Mouse (Mus musculus): ENCODE results near the gene Olfr693.
"Not testable (repeated sequence)": the region's sequence is repeated elsewhere in the genome, so short reads cannot be mapped to it uniquely, and the experiment has no call there.

Gene Olfr693

GRCm38 (mm10) chr7:106680484-106680883, at the start of gene Olfr693:
Olfr693 (minus strand) TSS chr7:106680584.
- no peak for DNase-seq (ENCODE audit: low spot score in 2 of 2)

- DNase-seq (ENCODE audit: low spot score in 2 of 2), result not testable (repeated sequence)
Observed at GRCm38 (mm10) chr7:106725654-106726053, 45.3 kb upstream of the Olfr693 start.

DNA sequence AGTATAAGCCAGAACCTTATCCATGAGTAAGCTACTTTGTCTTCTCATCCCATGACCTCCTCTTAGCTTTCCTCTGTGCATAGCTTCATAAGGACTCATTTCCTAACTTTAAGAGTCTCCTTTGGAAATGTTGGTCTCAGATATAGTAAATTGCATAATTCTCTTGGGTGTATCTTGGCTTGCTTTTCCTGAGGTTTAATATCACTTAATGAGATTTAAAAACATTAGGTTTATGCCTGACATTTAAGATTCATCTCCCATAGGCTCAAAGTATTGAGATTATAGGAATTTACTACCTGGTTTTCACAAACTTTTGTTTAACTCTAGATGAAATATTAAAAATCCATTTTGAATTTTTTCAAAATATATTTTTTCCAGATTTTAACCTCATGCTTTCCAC, 35.9 kb upstream of the Olfr693 start, which contains the start of gene Olfr695:
TSS of gene Olfr695 (minus strand) at position 101 of the 400 bp plus-strand sequence.
- no peak for DNase-seq (ENCODE audit: low spot score in 2 of 2)

- no peak for DNase-seq (ENCODE audit: low spot score in 2 of 2)
Observed at GRCm38 (mm10) chr7:106711463-106711862, 31.1 kb upstream of the Olfr693 start.

GRCm38 (mm10) chr7:106707705-106708104, 27.3 kb upstream of the Olfr693 start:
- not testable (repeated sequence) for DNase-seq (ENCODE audit: low spot score in 2 of 2)

DNA sequence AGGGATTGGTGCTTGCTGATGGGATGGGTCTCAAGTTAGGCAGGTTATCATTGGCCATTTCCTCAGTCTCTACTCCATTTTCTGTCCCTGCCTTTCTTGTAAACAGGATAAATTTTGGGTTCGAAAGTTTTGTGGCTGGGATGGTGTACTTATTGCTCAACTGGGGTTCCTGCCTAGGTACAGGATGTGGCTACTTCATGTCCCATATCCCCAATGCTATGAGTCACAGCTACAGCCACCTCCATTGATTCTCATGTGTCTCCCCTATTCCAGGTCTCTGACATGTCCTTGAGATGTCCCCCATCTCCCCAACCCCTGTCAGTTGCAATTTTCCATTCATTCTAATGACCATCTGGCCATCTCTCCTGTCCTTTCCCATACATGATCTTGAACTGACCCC, 16.5 kb upstream of the Olfr693 start:
- no peak for DNase-seq (ENCODE audit: low spot score in 2 of 2)

GRCm38 (mm10) chr7:106692976-106693375, 12.6 kb upstream of the Olfr693 start:
- no peak for DNase-seq (ENCODE audit: low spot score in 2 of 2)

- DNase-seq (ENCODE audit: low spot score in 2 of 2), result no peak
Observed at GRCm38 (mm10) chr7:106691714-106692113, 11.3 kb upstream of the Olfr693 start, which contains the start of gene Olfr694. Olfr694 (minus strand) TSS chr7:106691814.

DNA sequence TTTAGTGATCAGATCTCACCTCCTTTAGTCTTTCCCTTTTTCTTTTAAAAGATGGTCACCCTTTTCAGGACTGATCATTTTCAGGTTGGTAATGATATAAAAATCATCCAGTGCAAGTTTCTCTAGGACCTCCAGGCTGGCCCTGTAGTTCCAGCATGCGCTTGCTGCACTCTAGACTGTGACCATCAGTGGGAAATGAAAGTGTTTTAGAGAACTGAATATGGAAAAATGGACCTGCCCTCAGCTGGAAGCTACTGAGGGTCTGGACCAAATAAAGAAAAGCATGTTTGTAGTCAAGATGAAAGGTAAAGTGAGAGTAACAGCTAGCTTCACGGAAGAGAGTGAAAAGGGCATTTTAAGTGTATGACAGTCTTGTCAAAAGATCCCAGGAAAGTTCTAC, 5.0 kb upstream of the Olfr693 start:
- DNase-seq (ENCODE audit: low spot score in 2 of 2), result no peak

GRCm38 (mm10) chr7:106652344-106652652, 28.1 kb downstream of the Olfr693 start:
- no peak for DNase-seq (ENCODE audit: low spot score in 2 of 2)

- no peak for DNase-seq (ENCODE audit: low spot score in 2 of 2)
Observed at GRCm38 (mm10) chr7:106651555-106652343, 28.6 kb downstream of the Olfr693 start.

GRCm38 (mm10) chr7:106649774-106650173, 30.6 kb downstream of the Olfr693 start:
- no peak for DNase-seq (ENCODE audit: low spot score in 2 of 2)

GRCm38 (mm10) chr7:106645261-106645660, 35.1 kb downstream of the Olfr693 start:
- no peak for DNase-seq (ENCODE audit: low spot score in 2 of 2)

GRCm38 (mm10) chr7:106644222-106644870, 36.0 kb downstream of the Olfr693 start:
- DNase-seq (ENCODE audit: low spot score in 2 of 2), result peak; percentile 46 to 62

DNA sequence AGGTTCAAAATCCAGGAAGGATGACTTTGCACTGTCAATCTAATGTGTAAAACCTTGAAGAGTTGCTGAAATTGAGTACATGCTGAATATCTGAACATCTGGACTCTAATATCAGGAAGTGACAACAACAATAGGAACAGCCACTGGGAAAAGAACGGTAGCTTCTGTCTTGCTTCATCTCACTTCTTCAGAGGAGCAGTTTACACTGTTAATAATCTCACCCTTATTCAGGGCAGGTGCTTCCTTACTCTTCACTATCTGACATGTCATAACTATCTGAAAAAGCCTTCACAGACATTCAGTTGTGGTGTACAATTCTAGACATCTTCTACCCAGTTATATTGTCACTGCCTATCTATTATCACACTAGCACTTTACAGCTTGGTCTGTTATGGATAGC, 39.5 kb downstream of the Olfr693 start:
- DNase-seq (ENCODE audit: low spot score in 2 of 2), result no peak

GRCm38 (mm10) chr7:106635560-106635959, 44.8 kb downstream of the Olfr693 start:
- no peak for DNase-seq (ENCODE audit: low spot score in 2 of 2)
